Mouse (Mus musculus): Measurements from ENCODE around the gene Pter.

The Pter gene

DNA sequence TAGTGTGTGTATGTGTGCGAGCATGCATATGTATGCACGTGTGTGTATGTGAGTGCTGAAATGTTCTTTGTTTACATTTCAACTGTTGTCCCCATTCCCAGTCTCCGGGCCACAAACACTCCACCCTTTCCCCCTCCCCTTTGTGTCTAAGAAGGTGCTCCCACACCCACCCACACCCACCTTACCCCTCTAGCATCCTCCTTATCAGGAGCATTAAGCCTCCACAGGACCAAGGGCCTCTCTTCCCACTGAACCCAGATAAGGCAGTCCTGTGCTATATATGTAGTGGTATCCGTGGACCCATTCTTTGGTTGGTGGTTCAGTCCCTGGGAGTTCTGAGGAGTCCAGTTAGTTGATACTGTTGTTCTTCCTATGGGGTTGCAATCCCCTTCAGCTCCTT is 120.7 kb downstream of the Pter start:
- no peak for TF ChIP-seq GATA4 (IDR thresholded peaks at IDR 0.05; ENCODE audit: insufficient replicate concordance, low read length)

DNA sequence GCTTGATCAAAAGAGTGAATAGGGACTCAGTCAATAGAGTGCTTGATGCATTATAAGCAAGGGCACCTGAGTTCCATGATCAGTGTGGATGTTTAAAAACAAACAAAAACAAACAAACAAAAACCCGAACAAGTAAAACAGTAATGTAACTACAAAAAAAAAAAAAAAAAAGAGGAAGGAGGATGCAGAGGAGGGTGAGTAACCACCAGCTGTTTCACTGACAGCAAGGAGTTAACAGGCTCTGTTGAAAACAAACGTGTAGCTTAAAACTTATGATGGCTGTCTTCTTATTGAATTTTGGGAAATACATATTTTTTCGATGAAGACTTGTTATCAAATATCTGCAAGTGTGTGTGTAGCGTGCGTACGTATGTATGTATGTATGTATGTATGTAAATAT is 124.8 kb downstream of the Pter start:
- no peak for TF ChIP-seq GATA4 (IDR thresholded peaks at IDR 0.05; ENCODE audit: insufficient replicate concordance, low read length)
